Mouse (Mus musculus) MEL (cell line): Measurements from ENCODE around the gene Olfr70. TPM values are rescaled to one million over a fixed set of nuclear protein-coding genes. Genes with fewer than 3 reads are reported as not detected.
A peak's percentile ranks its signal among the peaks of the same experiment; 100 is the strongest.

Source experiments
- DNase-seq: peaks from one replicate; pipeline ENCODE4 v3.0.0; 2011; ENCODE audit warnings: low read depth, low spot score
- H3K27ac ChIP-seq: 2 replicates; pipeline ENCODE4 v1.5.1; 2012; ENCODE audit warnings: low read depth, mild to moderate bottlenecking, control low read depth, low read length, moderate library complexity; ENCODE audit not compliant: control insufficient read depth
- H3K27me3 ChIP-seq, 2 experiments: fragments of 150-350 bp in 1 of 2; sonication (generic) in 1 of 2; 2 replicates each; pipeline ENCODE4 v1.6.1; 2012; ENCODE audit warnings: low read length in 2 of 2, mild to moderate bottlenecking in 2 of 2, improper control_type of control experiment in 1 of 2, moderate library complexity in 1 of 2; ENCODE audit not compliant: insufficient read depth in 2 of 2, control insufficient read depth in 1 of 2
- H3K36me3 ChIP-seq, 2 experiments: 2 replicates each; pipeline ENCODE4 v1.6.1; 2012 to 2014; ENCODE audit warnings: low read length in 2 of 2, improper control_type of control experiment in 1 of 2, inconsistent platforms in 1 of 2, mild to moderate bottlenecking in 1 of 2; ENCODE audit not compliant: insufficient read depth in 2 of 2, control insufficient read depth in 1 of 2
- H3K4me1 ChIP-seq, 2 experiments: fragments of 150-350 bp in 1 of 2; sonication (generic) in 1 of 2; 2 replicates each; pipeline ENCODE4 v1.6.1; 2012; ENCODE audit warnings: low read length in 2 of 2, improper control_type of control experiment in 1 of 2, mild to moderate bottlenecking in 1 of 2; ENCODE audit not compliant: insufficient read depth in 2 of 2, control insufficient read depth in 1 of 2
- H3K4me3 ChIP-seq, 2 experiments: fragments of 150-350 bp in 1 of 2; sonication (generic) in 1 of 2; 2 replicates each; pipeline ENCODE4 v1.5.1; 2012; ENCODE audit warnings: low read depth in 2 of 2, low read length in 2 of 2, mild to moderate bottlenecking in 2 of 2, moderate library complexity in 2 of 2, control low read depth in 1 of 2, improper control_type of control experiment in 1 of 2; ENCODE audit not compliant: control insufficient read depth in 1 of 2, insufficient read depth in 1 of 2
- H3K79me2 ChIP-seq: 2 replicates; pipeline ENCODE4 v1.6.1; 2012; ENCODE audit warnings: mild to moderate bottlenecking, low read length, moderate library complexity; ENCODE audit not compliant: control insufficient read depth, poor library complexity, insufficient read depth
- H3K9ac ChIP-seq: 2 replicates; pipeline ENCODE4 v1.6.1; 2012; ENCODE audit warnings: low read depth, mild to moderate bottlenecking, control low read depth, low read length, moderate library complexity; ENCODE audit not compliant: control insufficient read depth, poor library complexity, severe bottlenecking
- H3K9me3 ChIP-seq: fragments of 150-350 bp; sonication (generic); replicated peaks from 2 replicates; pipeline ENCODE4 v1.6.1; 2012; ENCODE audit warnings: mild to moderate bottlenecking, low read length, improper control_type of control experiment, moderate library complexity; ENCODE audit not compliant: insufficient read depth
- CHD2 ChIP-seq: IDR thresholded peaks from 2 replicates; pipeline ENCODE4 v1.6.1; 2011; ENCODE audit warnings: low read length, improper control_type of control experiment
- ELF1 ChIP-seq: IDR thresholded peaks from 2 replicates; pipeline ENCODE4 v1.6.1; 2014; ENCODE audit warnings: low read depth, mild to moderate bottlenecking, inconsistent platforms, low read length, improper control_type of control experiment, moderate library complexity
- ETS1 ChIP-seq: IDR thresholded peaks from 2 replicates; pipeline ENCODE4 v1.6.1; 2012; ENCODE audit warnings: low read depth, mild to moderate bottlenecking, inconsistent platforms, low read length, improper control_type of control experiment, moderate library complexity
- GABPA ChIP-seq: IDR thresholded peaks from 2 replicates; pipeline ENCODE4 v1.6.1; 2012; ENCODE audit warnings: low read depth, mild to moderate bottlenecking, inconsistent platforms, low read length, improper control_type of control experiment, moderate library complexity
- HCFC1 ChIP-seq: IDR thresholded peaks from 2 replicates; pipeline ENCODE4 v1.6.1; 2012; ENCODE audit warnings: low read depth, mild to moderate bottlenecking, inconsistent platforms, low read length, improper control_type of control experiment, moderate library complexity
- MAX ChIP-seq: IDR thresholded peaks from 2 replicates; pipeline ENCODE4 v1.6.1; 2011; ENCODE audit warnings: low read length, improper control_type of control experiment
- MAZ ChIP-seq: IDR thresholded peaks from 2 replicates; pipeline ENCODE4 v1.6.1; 2012; ENCODE audit warnings: low read depth, mild to moderate bottlenecking, inconsistent platforms, low read length, improper control_type of control experiment
- MEF2A ChIP-seq: IDR thresholded peaks from 2 replicates; pipeline ENCODE4 v1.6.1; 2014; ENCODE audit warnings: low read depth, mild to moderate bottlenecking, inconsistent platforms, low read length, improper control_type of control experiment; ENCODE audit not compliant: poor library complexity, insufficient replicate concordance, severe bottlenecking; ENCODE audit errors: extremely low read depth
- MXI1 ChIP-seq: IDR thresholded peaks from 2 replicates; pipeline ENCODE4 v1.6.1; 2011; ENCODE audit warnings: mild to moderate bottlenecking, low read depth, low read length, improper control_type of control experiment
- MYB ChIP-seq: IDR thresholded peaks from 2 replicates; pipeline ENCODE4 v1.6.1; 2011; ENCODE audit warnings: mild to moderate bottlenecking, low read depth, low read length, improper control_type of control experiment
- MYC ChIP-seq: IDR thresholded peaks from 2 replicates; pipeline ENCODE4 v1.6.1; 2011; ENCODE audit warnings: low read depth, mild to moderate bottlenecking, low read length, improper control_type of control experiment, moderate library complexity
- NELFE ChIP-seq: IDR thresholded peaks from 2 replicates; pipeline ENCODE4 v1.6.1; 2011; ENCODE audit warnings: low read depth, low read length, improper control_type of control experiment
- NRF1 ChIP-seq: IDR thresholded peaks from 2 replicates; pipeline ENCODE4 v1.6.1; 2014; ENCODE audit warnings: low read depth, mild to moderate bottlenecking, inconsistent platforms, low read length, improper control_type of control experiment, moderate library complexity; ENCODE audit not compliant: poor library complexity, insufficient read depth, severe bottlenecking
- POLR2A ChIP-seq, 2 experiments: IDR thresholded peaks; 2 replicates each; pipeline ENCODE4 v1.6.1; 2011 to 2012; ENCODE audit warnings: low read length in 2 of 2, mild to moderate bottlenecking in 2 of 2, control low read depth in 1 of 2, improper control_type of control experiment in 1 of 2, low read depth in 1 of 2, moderate library complexity in 1 of 2; ENCODE audit not compliant: control insufficient read depth in 1 of 2, insufficient read depth in 1 of 2, poor library complexity in 1 of 2
- POLR2AphosphoS2 ChIP-seq: IDR thresholded peaks from 2 replicates; pipeline ENCODE4 v1.6.1; 2011; ENCODE audit warnings: low read length, improper control_type of control experiment
- RAD21 ChIP-seq: IDR thresholded peaks from 2 replicates; pipeline ENCODE4 v1.6.1; 2011; ENCODE audit warnings: mild to moderate bottlenecking, low read depth, low read length, improper control_type of control experiment
- SIN3A ChIP-seq: IDR thresholded peaks from 2 replicates; pipeline ENCODE4 v1.6.1; 2012; ENCODE audit warnings: low read length, improper control_type of control experiment, inconsistent platforms
- SMC3 ChIP-seq: IDR thresholded peaks from 2 replicates; pipeline ENCODE4 v1.6.1; 2011; ENCODE audit warnings: low read depth, low read length, improper control_type of control experiment
- TBP ChIP-seq: IDR thresholded peaks from 2 replicates; pipeline ENCODE4 v1.8.0; 2011; ENCODE audit warnings: low read depth, low read length, improper control_type of control experiment
- UBTF ChIP-seq: IDR thresholded peaks from 2 replicates; pipeline ENCODE4 v1.6.1; 2012; ENCODE audit warnings: low read depth, mild to moderate bottlenecking, inconsistent platforms, low read length, improper control_type of control experiment, moderate library complexity, borderline replicate concordance; ENCODE audit not compliant: insufficient read depth
- USF2 ChIP-seq, 2 experiments: IDR thresholded peaks; 2 replicates each; pipeline ENCODE4 v1.6.1; 2011 to 2012; ENCODE audit warnings: improper control_type of control experiment in 2 of 2, low read length in 2 of 2, borderline replicate concordance in 1 of 2, inconsistent platforms in 1 of 2, low read depth in 1 of 2, mild to moderate bottlenecking in 1 of 2; ENCODE audit not compliant: insufficient read depth in 1 of 2
- ZKSCAN1 ChIP-seq: IDR thresholded peaks from 2 replicates; pipeline ENCODE4 v1.6.1; 2012; ENCODE audit warnings: low read depth, mild to moderate bottlenecking, inconsistent platforms, low read length, improper control_type of control experiment, moderate library complexity
- ZMIZ1 ChIP-seq: IDR thresholded peaks from 2 replicates; pipeline ENCODE4 v1.6.1; 2012; ENCODE audit warnings: low read depth, mild to moderate bottlenecking, inconsistent platforms, low read length, improper control_type of control experiment, moderate library complexity
- ZNF384 ChIP-seq: IDR thresholded peaks from 2 replicates; pipeline ENCODE4 v1.6.1; 2012; ENCODE audit warnings: low read depth, mild to moderate bottlenecking, inconsistent platforms, low read length, improper control_type of control experiment
- polyA plus RNA-seq, 2 experiments: library from polyadenylated mRNA; stranded (reverse) in 1 of 2; unstranded in 1 of 2; fragments of >175 nt in 1 of 2; fragments of >200 nt in 1 of 2; gene quantifications; 2 replicates each; pipeline versions ENCODE4 v1.2.1 to v1.2.4; 2012; ENCODE audit warnings: low replicate concordance in 2 of 2, low read depth in 1 of 2; ENCODE audit not compliant: insufficient read length in 2 of 2, insufficient read depth in 1 of 2, missing spikeins in 1 of 2
- total RNA-seq: library from RNA; depleted of rRNA; stranded (reverse); fragments of 300-350 nt; gene quantifications from 2 replicates; pipeline ENCODE4 v1.2.3, GENCODE M21; 2012

The Olfr70 gene
- total and polyA plus RNA-seq, 3 experiments: not detected

DNA sequence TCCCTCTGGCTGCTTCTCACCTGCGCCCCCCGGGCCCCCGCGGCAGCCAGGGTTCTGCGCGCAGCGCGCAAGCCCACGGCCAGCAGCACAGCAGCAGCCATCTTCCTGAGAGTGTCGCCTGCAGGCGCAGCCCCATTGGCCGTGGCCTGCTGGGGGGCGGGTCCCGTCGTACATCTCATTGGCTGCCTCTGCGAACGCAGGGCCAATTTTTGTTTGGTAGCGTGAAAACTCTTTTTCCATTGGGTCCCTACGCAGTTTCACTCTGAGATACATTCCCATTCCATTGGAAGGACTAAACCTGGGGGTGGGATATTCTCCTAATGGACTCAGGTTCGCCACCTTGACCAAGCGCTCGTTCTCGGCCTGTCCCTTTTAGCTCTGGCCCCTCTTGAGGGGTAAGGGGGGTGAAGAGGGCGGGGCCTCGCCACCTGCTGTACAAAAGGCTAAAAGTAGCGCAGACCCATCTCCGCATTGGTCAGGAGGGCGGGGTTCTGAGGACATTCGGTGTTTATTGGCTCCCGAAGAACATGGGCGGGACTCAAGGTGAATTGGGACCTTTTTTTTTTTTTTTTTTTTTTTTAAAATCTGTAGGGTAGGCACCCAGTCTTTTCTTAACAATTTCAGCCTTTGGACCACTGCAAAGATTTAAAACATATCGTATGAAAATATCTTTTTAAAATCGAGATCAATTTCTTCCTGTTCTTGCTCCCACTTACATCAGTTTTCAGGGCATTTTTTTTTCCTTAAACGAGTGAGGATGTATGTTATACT is 44.1 kb downstream of the Olfr70 start, which contains the start of gene Hint2:
Hint2 (minus strand) TSS at position 128 of the 771 bp plus-strand sequence.
- Histone ChIP-seq H3K79me2 (peaks cover 3% of the 10 kb centered on the region; the same call in 1 of the 2 replicates), H3K27me3 (no peaks in the 10 kb centered on the region; a peak in 2 of 4 replicates)

DNA sequence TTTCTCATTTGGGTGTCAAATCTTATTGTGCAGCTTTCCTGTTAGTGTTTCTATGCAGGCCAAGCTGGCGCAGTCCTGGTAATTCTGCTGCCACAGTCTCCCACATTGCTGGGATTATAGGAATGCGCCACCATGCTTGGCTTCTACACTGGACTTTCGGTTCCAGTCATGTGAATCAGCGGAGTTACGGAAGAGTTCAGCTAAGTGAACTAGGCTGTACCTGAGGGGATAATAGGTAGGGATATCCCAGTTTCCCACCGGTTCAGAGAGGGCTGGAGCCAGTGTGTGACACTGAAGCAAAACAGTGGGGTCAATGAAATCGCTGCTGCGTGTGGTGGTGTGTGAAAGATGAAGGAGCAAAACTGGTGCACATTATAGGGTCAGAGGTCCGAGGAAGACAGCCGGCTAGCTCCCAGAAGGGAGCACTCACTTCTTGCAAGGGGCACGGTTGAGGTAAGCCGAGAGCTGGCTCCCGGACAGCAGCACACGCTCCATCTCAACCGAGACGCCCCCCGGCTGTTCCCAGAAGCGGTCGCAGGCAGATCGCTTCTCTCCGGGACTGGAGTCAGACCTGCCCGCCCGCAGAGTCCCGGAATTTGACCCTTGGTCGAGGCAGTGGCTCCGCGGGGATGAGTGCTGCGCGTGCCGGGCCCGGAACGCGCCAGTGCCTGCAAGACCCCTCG is 44.8 kb downstream of the Olfr70 start:
- DNase-seq: no peak
- 0 out of 2 replicates have a peak overlapping the region, but pooled peaks have one; percentile 16 for H3K27ac ChIP-seq
- TF ChIP-seq UBTF (0 out of 2 replicates have a peak, but pooled peaks have one; percentile 66), MAX (peak; percentile 9; the same call in 1 of the 2 replicates), ZMIZ1 (no peak; the same call in 1 of the 2 replicates)

More for the DNA sequence above, 44.1 kb downstream of the Olfr70 start, which contains the start of gene Hint2:
- TF ChIP-seq ZNF384 (peak; percentile 99), POLR2A (IDR thresholded peaks at IDR 0.05; ENCODE audit: control insufficient read depth in 1 of 2, insufficient read depth in 1 of 2, low read depth in 1 of 2, low read length in 2 of 2, poor library complexity in 1 of 2) (peak; percentile 82 to 95), RAD21 (no peak), MEF2A (no peak), TBP (peak; percentile 47), MXI1 (peak; percentile 59), POLR2AphosphoS2 (peak; percentile 50; the same call in 1 of the 2 replicates), CHD2 (peak; percentile 70), SIN3A (peak; percentile 70), ZMIZ1 (0 out of 2 replicates have a peak, but pooled peaks have one; percentile 32), MYC (no peak), USF2 (IDR thresholded peaks at IDR 0.05; ENCODE audit: borderline replicate concordance in 1 of 2, insufficient read depth in 1 of 2, low read depth in 1 of 2, low read length in 2 of 2) (no peak), HCFC1 (peak; percentile 75), SMC3 (no peak), NELFE (peak; percentile 82), MAX (no peak; the same call in 1 of the 2 replicates), GABPA (no peak), MYB (no peak), NRF1 (peak; percentile 60), ELF1 (0 out of 2 replicates have a peak, but pooled peaks have one; percentile 53), MAZ (0 out of 2 replicates have a peak, but pooled peaks have one; percentile 5), ZKSCAN1 (peak; percentile 45; the same call in 1 of the 2 replicates), ETS1 (no peak)
- Histone ChIP-seq H3K36me3 (peaks cover 0 to 8% of the 10 kb centered on the region in 2 experiments; a peak in 2 of 4 replicates), H3K27ac (0 out of 2 replicates have a peak within 1 kb of the TSS, but pooled peaks have one; percentile 16), H3K9me3 (no peaks in the 10 kb centered on the region), H3K9ac (peak within 1 kb of the TSS; percentile 85), H3K4me1 (peaks cover 0 to 12% of the 10 kb centered on the region in 2 experiments; a peak in 1 of 4 replicates), H3K4me3 (peak within 1 kb of the TSS; percentile 80 to 89)
- peak; percentile 98 for DNase-seq

More for the DNA sequence above, 44.8 kb downstream of the Olfr70 start:
- Histone ChIP-seq H3K4me3 (peak overlapping the region; percentile 80 to 89), H3K4me1 (peaks cover 0 to 9% of the 10 kb centered on the region in 2 experiments; a peak in 1 of 4 replicates), H3K36me3 (peaks cover 0 to 8% of the 10 kb centered on the region in 2 experiments; a peak in 2 of 4 replicates), H3K9ac (peak overlapping the region; percentile 85), H3K9me3 (no peaks in the 10 kb centered on the region), H3K79me2 (peaks cover 3% of the 10 kb centered on the region; the same call in 1 of the 2 replicates), H3K27me3 (no peaks in the 10 kb centered on the region; a peak in 1 of 4 replicates)
